In genomic region chr4:134764333-134764732, GRCm38 (mm10) we compare ENCODE assay signal across 17 mouse cellular contexts. TPM values are rescaled to one million over a fixed set of nuclear protein-coding genes. Genes with fewer than 3 reads are reported as not detected.
DNase-seq lines count a peak whose midpoint lies in the region; ATAC-seq and TF ChIP-seq lines count a peak whose summit lies in the region.
"Had no signal": no experiment of that assay in that cellular context is flagged by ENCODE, and none has a peak within 500 bp of the region (broad histone marks: within the 10 kb centered on the region; RNA-seq: fewer than 3 reads in every experiment).

No protein-coding gene starts in this region.

- peak overlapping the region; percentile 46; the same call in 1 of the 2 replicates for H3K27ac ChIP-seq in heart, postnatal 0 days (ENCODE audit: low read depth)
- peak overlapping the region; percentile 73 for H3K27ac ChIP-seq in bone marrow macrophage, adult 2 months (ENCODE audit: insufficient read depth, low read depth, low read length)
- H3K27ac ChIP-seq in intestine, postnatal 0 days (ENCODE audit: low read depth, low read length): peak overlapping the region; percentile 11; the same call in 1 of the 2 replicates
- no peak overlapping the region for H3K27ac ChIP-seq in embryonic facial prominence, embryonic 10.5 days (replicated peaks)
- H3K27ac ChIP-seq: midbrain, embryonic 10.5 days had no signal

- H3K4me2 ChIP-seq in heart, postnatal 0 days (ENCODE audit: low read depth, low read length): no peak overlapping the region
- H3K4me2 ChIP-seq in intestine, postnatal 0 days (replicated peaks; ENCODE audit: low read depth): no peak overlapping the region

- no peak for DNase-seq in heart, postnatal 0 days (ENCODE audit: low spot score)
- no peak for DNase-seq in heart, adult 18-20 months
- no peak for DNase-seq in cerebellum, adult 9-11 months
- DNase-seq in embryonic facial prominence, embryonic 10.5 days (ENCODE audit: low spot score): no peak
- DNase-seq: adrenal gland, postnatal 10 days; cerebellum, adult 8-10 months; gastrocnemius, postnatal 10 days; layer of hippocampus, adult 9-11 months; left cerebral cortex, postnatal 4 days; thymus, postnatal 14 days had no signal

- H3K4me3 ChIP-seq in heart, postnatal 0 days (ENCODE audit: low read depth, low read length): no peak overlapping the region
- H3K4me3 ChIP-seq in bone marrow macrophage, adult 2 months (ENCODE audit: insufficient read depth, low read length): no peak overlapping the region
- no peak overlapping the region for H3K4me3 ChIP-seq in intestine, postnatal 0 days (ENCODE audit: low read depth, low read length)
- no peak overlapping the region for H3K4me3 ChIP-seq in embryonic facial prominence, embryonic 10.5 days
- H3K4me3 ChIP-seq: midbrain, embryonic 10.5 days had no signal

- no peaks in the 10 kb centered on the region for H3K36me3 ChIP-seq in heart, postnatal 0 days (replicated peaks; ENCODE audit: control insufficient read depth, insufficient read depth, low read length)
- H3K36me3 ChIP-seq in intestine, postnatal 0 days (ENCODE audit: control insufficient read depth, insufficient read depth): no peaks in the 10 kb centered on the region
- no peaks in the 10 kb centered on the region for H3K36me3 ChIP-seq in embryonic facial prominence, embryonic 10.5 days (replicated peaks)
- H3K36me3 ChIP-seq: midbrain, embryonic 10.5 days had no signal

- no peak for TF ChIP-seq EP300 in heart, postnatal 0 days (IDR thresholded peaks at IDR 0.05; ENCODE audit: low read depth)

- TF ChIP-seq POLR2A in bone marrow macrophage, adult 2 months (IDR thresholded peaks at IDR 0.05; ENCODE audit: borderline replicate concordance, low read depth, low read length): no peak

- no peak for ATAC-seq in heart, postnatal 0 days (ENCODE audit: insufficient read depth, low read depth)
- no peak for ATAC-seq in intestine, postnatal 0 days
- peak; percentile 11 for ATAC-seq in megakaryocyte-erythroid progenitor cell, adult 5-6 weeks (replicated peaks; ENCODE audit: low FRiP score, low TSS enrichment, poor library complexity, severe bottlenecking)
- ATAC-seq: CD4-positive, CD25-positive, alpha-beta regulatory T cell, adult 4 months; forebrain, embryonic 14.5 days; Patski had no signal

- no peak for TF ChIP-seq CTCF in heart, postnatal 0 days (IDR thresholded peaks at IDR 0.05; ENCODE audit: low read depth)
- TF ChIP-seq CTCF in bone marrow macrophage, adult 2 months (IDR thresholded peaks at IDR 0.05; ENCODE audit: low read depth, low read length): no peak
- TF ChIP-seq CTCF in intestine, postnatal 0 days (IDR thresholded peaks at IDR 0.05; ENCODE audit: low read depth): no peak

- H3K9ac ChIP-seq in heart, postnatal 0 days (replicated peaks; ENCODE audit: low read depth, low read length): no peak overlapping the region
- no peak overlapping the region for H3K9ac ChIP-seq in intestine, postnatal 0 days (ENCODE audit: low read depth, low read length)

- H3K27me3 ChIP-seq in heart, postnatal 0 days (ENCODE audit: control insufficient read depth, insufficient read depth, low read length): no peaks in the 10 kb centered on the region
- H3K27me3 ChIP-seq in intestine, postnatal 0 days (replicated peaks; ENCODE audit: control insufficient read depth, insufficient read depth, low read length): no peaks in the 10 kb centered on the region
- peaks cover 42% of the 10 kb centered on the region for H3K27me3 ChIP-seq in embryonic facial prominence, embryonic 10.5 days (replicated peaks; ENCODE audit: low read depth, poor library complexity, severe bottlenecking)
- H3K27me3 ChIP-seq: Patski had no signal

- H3K9me3 ChIP-seq in heart, postnatal 0 days (replicated peaks; ENCODE audit: control insufficient read depth, low read length): no peaks in the 10 kb centered on the region
- H3K9me3 ChIP-seq in intestine, postnatal 0 days (ENCODE audit: control insufficient read depth): no peaks in the 10 kb centered on the region
- no peaks in the 10 kb centered on the region for H3K9me3 ChIP-seq in embryonic facial prominence, embryonic 10.5 days
- H3K9me3 ChIP-seq: midbrain, embryonic 10.5 days had no signal

- WGBS in heart, postnatal 0 days: 31% methylated on average over 3 of the region's 3 CpGs
- WGBS in intestine, postnatal 0 days: 42% methylated on average over 3 of the region's 3 CpGs
- WGBS in embryonic facial prominence, embryonic 10.5 days: 67% methylated on average over 3 of the region's 3 CpGs

- H3K4me1 ChIP-seq in heart, postnatal 0 days (ENCODE audit: control insufficient read depth, insufficient read depth): peaks cover 65% of the 10 kb centered on the region
- H3K4me1 ChIP-seq in bone marrow macrophage, adult 2 months (ENCODE audit: control insufficient read depth, insufficient read depth, low read length): peaks cover 62% of the 10 kb centered on the region
- H3K4me1 ChIP-seq in intestine, postnatal 0 days (replicated peaks; ENCODE audit: control insufficient read depth, insufficient read depth, low read length): peaks cover 20% of the 10 kb centered on the region
- H3K4me1 ChIP-seq in embryonic facial prominence, embryonic 10.5 days: peaks cover 87% of the 10 kb centered on the region

RNA-seq across cellular contexts. Expression of gene Ldlrap1, which starts 3.5 kb away (rescaled TPM):
- total RNA-seq in heart, postnatal 0 days (2014; rRNA removed; ENCODE audit: low replicate concordance): 9.4 and 31.8 TPM in 2 replicates
- polyA plus RNA-seq in heart, postnatal 0 days (2015; fragmentation: Nextera tagmentation; extraction: Ambion mirVana): 11.6 and 12.3 TPM in 2 replicates
- total RNA-seq in heart, adult 18-20 months (2021): 1 to 10 TPM; 7.7 to 9.8 TPM
- polyA plus RNA-seq in bone marrow macrophage, adult 2 months (2012; ENCODE audit: insufficient read depth, insufficient read length, missing spikeins): 34.0 and 36.2 TPM in 2 replicates
- polyA plus RNA-seq in intestine, postnatal 0 days (2015; fragmentation: Nextera tagmentation; extraction: Ambion mirVana): 18.0 and 18.1 TPM in 2 replicates
- 28.5 and 34.9 TPM in 2 replicates for total RNA-seq in megakaryocyte-erythroid progenitor cell, adult 5-6 weeks (2014; fragmentation: Nextera tagmentation)
- total RNA-seq in megakaryocyte-erythroid progenitor cell, adult 5-6 weeks (2017): 8.5 and 9.6 TPM in 2 replicates
- polyA plus RNA-seq in embryonic facial prominence, embryonic 10.5 days (2016; fragmentation: Nextera tagmentation; extraction: Ambion mirVana): 15.8 and 17.4 TPM in 2 replicates
